Mouse (Mus musculus): ENCODE measurements around the gene Acer2.

DNA sequence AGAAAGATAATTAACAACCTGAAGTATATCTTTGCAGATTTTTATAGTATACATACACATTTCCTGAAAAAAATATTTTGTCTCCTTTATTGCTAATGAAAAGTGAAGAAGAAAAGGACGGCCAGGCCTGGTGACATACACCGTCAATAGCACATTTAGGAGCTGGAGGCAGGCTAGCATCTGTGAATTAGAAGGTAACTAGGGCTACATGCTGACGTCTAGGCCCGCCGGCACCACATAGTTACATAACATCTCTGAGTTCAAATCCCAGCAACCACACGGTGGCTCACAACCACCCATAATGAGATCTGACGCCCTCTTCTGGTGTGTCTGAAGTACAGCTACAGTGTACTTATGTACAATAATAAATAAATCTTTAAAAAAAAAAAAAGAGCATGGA lies 38.6 kb downstream of the Acer2 start:
- TF ChIP-seq CTCF (IDR thresholded peaks at IDR 0.05; ENCODE audit: insufficient read depth, low read length) (no peak), POLR2A (IDR thresholded peaks at IDR 0.05; ENCODE audit: borderline replicate concordance, extremely low read depth, low read depth, low read length) (no peak)

All from lung, adult 2 months (tissue).